Mouse (Mus musculus) hindbrain, embryonic 12.5 days (tissue): ENCODE measurements around the gene Gm9844. TPM values are rescaled to one million over a fixed set of nuclear protein-coding genes. Genes with fewer than 3 reads are reported as not detected.

ENCODE experiments used
- ATAC-seq: fragments of 200-750 bp; cut with Nextera tagmentation; 2 replicates; pipeline ENCODE4 v1.8.0; 2017; ENCODE audit warnings: moderate TSS enrichment; ENCODE audit not compliant: low FRiP score
- H3K27ac ChIP-seq: fragments of 300-500 bp; sonication (generic); 2 replicates; pipeline ENCODE4 v1.5.1; 2016; ENCODE audit warnings: mild to moderate bottlenecking
- H3K27me3 ChIP-seq: fragments of 300-500 bp; sonication (generic); 2 replicates; pipeline ENCODE4 v1.6.1; 2016; ENCODE audit warnings: mild to moderate bottlenecking
- H3K36me3 ChIP-seq: fragments of 300-500 bp; sonication (generic); 2 replicates; pipeline ENCODE4 v1.6.1; 2016; ENCODE audit warnings: mild to moderate bottlenecking
- H3K4me1 ChIP-seq: fragments of 300-500 bp; sonication (generic); 2 replicates; pipeline ENCODE4 v1.6.1; 2016
- H3K4me2 ChIP-seq: fragments of 300-500 bp; sonication (generic); replicated peaks from 2 replicates; pipeline ENCODE4 v1.6.1; 2016; ENCODE audit warnings: mild to moderate bottlenecking
- H3K4me3 ChIP-seq: fragments of 300-500 bp; sonication (generic); 2 replicates; pipeline ENCODE4 v1.5.1; 2016; ENCODE audit warnings: mild to moderate bottlenecking
- H3K9ac ChIP-seq: fragments of 300-500 bp; sonication (generic); 2 replicates; pipeline ENCODE4 v1.6.1; 2016; ENCODE audit warnings: mild to moderate bottlenecking, moderate library complexity
- H3K9me3 ChIP-seq: fragments of 300-500 bp; sonication (generic); replicated peaks from 2 replicates; pipeline ENCODE4 v1.6.1; 2016; ENCODE audit warnings: mild to moderate bottlenecking
- WGBS: fragments of 180-500 bp; shearing (Covaris S2); methylation state at CpG from one replicate; pipeline ENCODE4 v1.1.7; 2016; 5-methylcytosine and 5-hydroxymethylcytosine counted together
- polyA plus RNA-seq: library from polyadenylated mRNA; unstranded; fragments of >200 nt; fragmentation: Nextera tagmentation; extraction: Ambion mirVana; gene quantifications from 2 replicates; pipeline ENCODE4 v1.2.1, GENCODE M21; 2016

Gene Gm9844
- polyA plus RNA-seq, 1 experiment from 2014 or later: 28.6 TPM

- H3K36me3 ChIP-seq: peaks cover 28% of the 10 kb centered on the region
- peak overlapping the region; percentile 1; the same call in 1 of the 2 replicates for H3K27ac ChIP-seq
- H3K27me3 ChIP-seq: no peaks in the 10 kb centered on the region
- 0 out of 2 replicates have a peak overlapping the region, but pooled peaks have one; percentile 17 for H3K4me2 ChIP-seq
- whole genome bisulfite sequencing: 42% methylated on average over 6 of the region's 6 CpGs
- ATAC-seq: no peak
- peak overlapping the region; percentile 10; the same call in 1 of the 2 replicates for H3K9ac ChIP-seq
- peaks cover 33% of the 10 kb centered on the region for H3K4me1 ChIP-seq
- no peaks in the 10 kb centered on the region for H3K9me3 ChIP-seq
- H3K4me3 ChIP-seq: no peak overlapping the region
Measured at GRCm38 (mm10) chr7:24906551-24906950, 44.5 kb downstream of the Gm9844 start.

- Histone ChIP-seq H3K9ac (peak overlapping the region; percentile 10; the same call in 1 of the 2 replicates), H3K27ac (no peak overlapping the region), H3K4me1 (peaks cover 33% of the 10 kb centered on the region), H3K36me3 (peaks cover 33% of the 10 kb centered on the region), H3K4me3 (no peak overlapping the region), H3K27me3 (no peaks in the 10 kb centered on the region), H3K4me2 (peak overlapping the region; percentile 17; the same call in 1 of the 2 replicates), H3K9me3 (no peaks in the 10 kb centered on the region)
- WGBS: 32% methylated on average over 13 of the region's 13 CpGs
- no peak for ATAC-seq
Measured at GRCm38 (mm10) chr7:24907211-24907748, 45.3 kb downstream of the Gm9844 start.

Other genes starting within 250 kb of the Gm9844 start
- gene Lypd3, start 225.7 kb upstream of the Gm9844 start, polyA plus RNA-seq: 1.3 and 1.5 TPM in 2 replicates
- not detected in 2 replicates for gene Tex101, start 185.5 kb upstream of the Gm9844 start, polyA plus RNA-seq
- not detected in 2 replicates for gene BC049730, start 153.0 kb upstream of the Gm9844 start, polyA plus RNA-seq
- gene Gm4763, start 135.3 kb upstream of the Gm9844 start, polyA plus RNA-seq: not detected in 2 replicates
- gene Cd177, start 101.9 kb upstream of the Gm9844 start, polyA plus RNA-seq: 0.23 and 0.39 TPM in 2 replicates
- not detected in 2 replicates for gene Ceacam10, start 85.0 kb upstream of the Gm9844 start, polyA plus RNA-seq
- gene Lypd4, start 7.7 kb downstream of the Gm9844 start, polyA plus RNA-seq: not detected in 2 replicates
- 0.27 TPM in 1 of 2 replicates, not detected in the other for gene Dmrtc2, start 7.8 kb downstream of the Gm9844 start, polyA plus RNA-seq
- gene Rps19, start 22.2 kb downstream of the Gm9844 start, polyA plus RNA-seq: 1,212 and 1,459 TPM in 2 replicates
- gene Cd79a, start 35.2 kb downstream of the Gm9844 start, polyA plus RNA-seq: 0.23 and 0.36 TPM in 2 replicates
- gene Arhgef1, start 40.7 kb downstream of the Gm9844 start, polyA plus RNA-seq: 91.2 and 91.8 TPM in 2 replicates
- gene Gm4881, start 82.3 kb downstream of the Gm9844 start, polyA plus RNA-seq: 9.4 and 13.8 TPM in 2 replicates
- gene Rabac1, start 110.5 kb downstream of the Gm9844 start, polyA plus RNA-seq: 122 and 138 TPM in 2 replicates
- 110 and 121 TPM in 2 replicates for gene Atp1a3, start 143.7 kb downstream of the Gm9844 start, polyA plus RNA-seq
- 16.5 and 17.1 TPM in 2 replicates for gene Grik5, start 210.1 kb downstream of the Gm9844 start, polyA plus RNA-seq
- 39.8 and 40.8 TPM in 2 replicates for gene Zfp574, start 210.4 kb downstream of the Gm9844 start, polyA plus RNA-seq